Mouse (Mus musculus) heart, postnatal 0 days (tissue): ENCODE measurements at regions not wholly inside any gene's neighbourhood (a gene's known extent, or its start where the extent isn't known, plus 50 kb on each side); places are given as distances from the start of the nearest gene placed in this dataset.

Source experiments
- ATAC-seq: fragments of 200-750 bp; cut with Nextera tagmentation; 2 replicates; pipeline ENCODE4 v1.8.0; 2017; ENCODE audit warnings: low read depth, moderate number of reproducible peaks, moderate library complexity; ENCODE audit not compliant: insufficient read depth
- DNase-seq: peaks from one replicate; pipeline ENCODE4 v3.0.0-alpha.2; 2016; ENCODE audit warnings: low spot score
- H3K27ac ChIP-seq: fragments of 300-500 bp; sonication (generic); 2 replicates; pipeline ENCODE4 v1.5.1; 2014; ENCODE audit warnings: low read depth, mild to moderate bottlenecking
- H3K27me3 ChIP-seq: fragments of 300-500 bp; sonication (generic); 2 replicates; pipeline ENCODE4 v1.6.1; 2014; ENCODE audit warnings: low read length, mixed read lengths; ENCODE audit not compliant: control insufficient read depth, insufficient read depth
- H3K36me3 ChIP-seq: fragments of 300-500 bp; sonication (generic); replicated peaks from 2 replicates; pipeline ENCODE4 v1.6.1; 2014; ENCODE audit warnings: low read length, mixed read lengths; ENCODE audit not compliant: control insufficient read depth, insufficient read depth
- H3K4me1 ChIP-seq: fragments of 300-500 bp; sonication (generic); 2 replicates; pipeline ENCODE4 v1.6.1; 2014; ENCODE audit warnings: antibody characterized with exemption; ENCODE audit not compliant: control insufficient read depth, insufficient read depth
- H3K4me2 ChIP-seq: fragments of 300-500 bp; sonication (generic); 2 replicates; pipeline ENCODE4 v1.6.1; 2014; ENCODE audit warnings: low read depth, mild to moderate bottlenecking, low read length, moderate library complexity
- H3K4me3 ChIP-seq: fragments of 300-500 bp; sonication (generic); 2 replicates; pipeline ENCODE4 v1.5.1; 2014; ENCODE audit warnings: low read depth, low read length
- H3K9ac ChIP-seq: fragments of 300-500 bp; sonication (generic); replicated peaks from 2 replicates; pipeline ENCODE4 v1.6.1; 2014; ENCODE audit warnings: low read depth, low read length, mixed read lengths
- H3K9me3 ChIP-seq: fragments of 300-500 bp; sonication (generic); replicated peaks from 2 replicates; pipeline ENCODE4 v1.6.1; 2016; ENCODE audit warnings: low read length; ENCODE audit not compliant: control insufficient read depth
- CTCF ChIP-seq: IDR thresholded peaks from 2 replicates; pipeline ENCODE4 v1.5.1; 2016; ENCODE audit warnings: antibody characterized with exemption, control low read depth, low read depth
- EP300 ChIP-seq: IDR thresholded peaks from 2 replicates; pipeline ENCODE4 v1.6.1; 2016; ENCODE audit warnings: antibody characterized with exemption, low read depth
- WGBS: fragments of 180-500 bp; shearing (Covaris S2); extraction: QIAGEN DNeasy Blood & Tissue Kit; methylation state at CpG from one replicate; pipeline ENCODE4 v1.1.7; 2014; 5-methylcytosine and 5-hydroxymethylcytosine counted together

DNA sequence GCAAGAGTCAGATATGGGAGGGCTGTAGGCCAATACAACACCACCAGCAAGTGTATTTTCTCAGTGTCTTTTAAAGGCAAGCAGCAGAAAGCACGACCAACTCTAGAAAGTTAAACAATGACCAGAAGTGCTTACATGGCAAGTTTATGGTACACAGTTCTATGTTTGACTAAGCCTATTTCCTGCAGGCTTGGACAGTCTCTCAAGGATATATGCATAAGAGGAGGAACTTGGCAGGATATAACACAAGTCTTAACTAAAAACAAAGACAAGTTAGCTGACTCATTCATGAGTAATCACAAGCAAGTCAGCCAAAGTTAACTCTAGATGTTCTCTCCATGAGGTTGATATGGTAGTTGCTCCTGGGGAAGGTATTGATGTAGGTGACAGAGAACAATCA is 201.3 kb downstream of the Mbip start:
- no peak overlapping the region for H3K27ac ChIP-seq
- H3K9me3 ChIP-seq: no peaks in the 10 kb centered on the region
- no peaks in the 10 kb centered on the region for H3K27me3 ChIP-seq
- no peaks in the 10 kb centered on the region for H3K36me3 ChIP-seq
- 63% methylated on average over 1 of the region's 1 CpGs for WGBS
- no peak overlapping the region for H3K4me2 ChIP-seq
- no peak overlapping the region for H3K4me3 ChIP-seq
- DNase-seq (no peak), ATAC-seq (no peak)
- no peaks in the 10 kb centered on the region for H3K4me1 ChIP-seq
- TF ChIP-seq CTCF (no peak), EP300 (no peak)
- no peak overlapping the region for H3K9ac ChIP-seq

DNA sequence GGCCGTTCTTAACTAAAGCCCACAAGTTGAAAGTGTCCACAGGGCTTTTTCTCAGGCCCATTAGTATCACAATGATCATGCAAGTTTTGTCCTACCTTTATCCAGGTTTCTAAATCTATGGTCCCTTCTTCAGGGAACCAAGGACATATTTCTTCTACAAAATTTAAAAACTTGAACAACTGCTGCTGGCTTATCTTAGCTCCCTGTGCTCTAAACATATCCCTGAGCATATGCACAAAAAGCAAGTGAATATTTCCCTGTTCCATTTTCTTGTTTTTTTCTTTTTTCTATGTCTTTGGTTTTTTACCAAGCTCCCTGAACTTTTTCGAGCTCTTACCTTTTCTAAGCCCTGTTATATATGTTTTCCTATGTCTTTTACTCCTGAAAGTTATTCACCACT is 201.9 kb downstream of the Mbip start:
- no peak for DNase-seq
- H3K27ac ChIP-seq: no peak overlapping the region
- H3K36me3 ChIP-seq: no peaks in the 10 kb centered on the region
- H3K4me1 ChIP-seq: no peaks in the 10 kb centered on the region
- no peaks in the 10 kb centered on the region for H3K9me3 ChIP-seq
- no peak for TF ChIP-seq CTCF
- no peak for TF ChIP-seq EP300
- ATAC-seq: no peak
- no peak overlapping the region for H3K4me3 ChIP-seq
- H3K9ac ChIP-seq: no peak overlapping the region
- no peaks in the 10 kb centered on the region for H3K27me3 ChIP-seq
- H3K4me2 ChIP-seq: no peak overlapping the region
- 54% methylated on average over 2 of the region's 2 CpGs for WGBS

DNA sequence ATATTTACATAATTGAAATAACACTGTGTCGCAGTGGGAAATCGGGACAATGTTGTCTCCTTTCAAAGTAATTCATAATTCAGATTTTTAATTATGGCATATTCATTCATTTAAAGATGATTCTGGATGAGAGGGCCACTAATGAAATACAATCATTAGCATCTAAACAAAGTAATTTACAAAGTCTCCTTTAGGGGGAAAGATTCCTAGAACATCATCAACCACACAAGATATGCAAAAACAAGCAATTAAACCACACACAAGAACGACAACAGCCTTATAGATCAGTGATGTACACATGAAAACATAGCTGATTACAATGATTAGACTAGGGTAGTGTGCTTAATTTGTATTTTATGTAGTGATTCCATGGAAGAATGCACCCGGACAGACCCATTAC is 231.2 kb downstream of the Mbip start:
- H3K9me3 ChIP-seq: no peaks in the 10 kb centered on the region
- no peak overlapping the region for H3K9ac ChIP-seq
- H3K36me3 ChIP-seq: no peaks in the 10 kb centered on the region
- H3K4me3 ChIP-seq: no peak overlapping the region
- no peaks in the 10 kb centered on the region for H3K27me3 ChIP-seq
- no peak for TF ChIP-seq EP300
- TF ChIP-seq CTCF: no peak
- no peak for DNase-seq
- ATAC-seq: no peak
- 79% methylated on average over 4 of the region's 4 CpGs for WGBS
- no peak overlapping the region for H3K4me2 ChIP-seq
- no peaks in the 10 kb centered on the region for H3K4me1 ChIP-seq
- H3K27ac ChIP-seq: no peak overlapping the region

DNA sequence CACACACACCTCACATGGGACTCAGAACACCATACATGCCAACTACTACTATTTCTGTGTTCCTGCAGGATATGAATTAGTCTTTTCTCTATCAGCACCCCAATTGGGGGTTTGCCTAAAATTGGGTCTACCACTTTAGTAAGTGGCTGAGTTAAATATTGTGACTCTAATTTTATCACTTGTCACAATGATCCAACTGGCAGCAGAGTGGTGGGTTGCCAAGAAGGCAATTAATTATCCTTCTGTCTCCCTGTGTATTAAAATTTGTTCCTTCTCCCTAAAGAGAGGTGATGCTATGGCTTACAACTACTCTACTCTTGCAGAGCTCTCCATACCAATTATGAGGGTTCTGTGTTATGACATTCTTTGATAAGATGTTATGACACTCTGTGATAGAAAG is 245.3 kb downstream of the Brms1l start:
- no peak for DNase-seq
- Histone ChIP-seq H3K4me1 (no peaks in the 10 kb centered on the region), H3K4me2 (no peak overlapping the region), H3K9ac (no peak overlapping the region), H3K9me3 (no peaks in the 10 kb centered on the region), H3K36me3 (no peaks in the 10 kb centered on the region), H3K27me3 (no peaks in the 10 kb centered on the region), H3K4me3 (no peak overlapping the region), H3K27ac (no peak overlapping the region)
- no peak for ATAC-seq
- no peak for TF ChIP-seq EP300
- no peak for TF ChIP-seq CTCF

DNA sequence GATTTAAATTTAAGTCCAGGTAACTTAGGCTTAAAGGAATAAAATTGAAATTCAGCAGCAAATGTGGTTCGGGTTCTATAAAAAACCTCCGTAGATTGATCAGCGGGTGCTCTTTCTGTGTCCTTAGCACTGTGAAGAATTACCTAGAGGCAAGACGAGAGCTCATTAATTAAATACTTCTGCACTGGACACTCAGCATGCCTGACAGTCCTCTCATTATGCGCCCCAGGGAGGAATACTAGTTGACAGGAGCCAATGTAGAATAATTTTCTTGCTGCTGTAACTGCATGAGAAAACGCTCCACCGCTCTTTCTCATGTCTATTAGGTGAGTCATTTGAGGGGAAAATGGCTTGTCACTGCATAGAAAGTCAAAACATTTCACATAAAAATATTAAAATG is 228.1 kb downstream of the Brms1l start:
- ATAC-seq: no peak
- H3K9ac ChIP-seq: no peak overlapping the region
- no peak overlapping the region for H3K4me2 ChIP-seq
- no peaks in the 10 kb centered on the region for H3K27me3 ChIP-seq
- H3K36me3 ChIP-seq: no peaks in the 10 kb centered on the region
- H3K4me1 ChIP-seq: no peaks in the 10 kb centered on the region
- TF ChIP-seq CTCF (no peak), EP300 (no peak)
- WGBS: 78% methylated on average over 7 of the region's 7 CpGs
- H3K4me3 ChIP-seq: no peak overlapping the region
- no peak for DNase-seq
- no peaks in the 10 kb centered on the region for H3K9me3 ChIP-seq
- no peak overlapping the region for H3K27ac ChIP-seq

DNA sequence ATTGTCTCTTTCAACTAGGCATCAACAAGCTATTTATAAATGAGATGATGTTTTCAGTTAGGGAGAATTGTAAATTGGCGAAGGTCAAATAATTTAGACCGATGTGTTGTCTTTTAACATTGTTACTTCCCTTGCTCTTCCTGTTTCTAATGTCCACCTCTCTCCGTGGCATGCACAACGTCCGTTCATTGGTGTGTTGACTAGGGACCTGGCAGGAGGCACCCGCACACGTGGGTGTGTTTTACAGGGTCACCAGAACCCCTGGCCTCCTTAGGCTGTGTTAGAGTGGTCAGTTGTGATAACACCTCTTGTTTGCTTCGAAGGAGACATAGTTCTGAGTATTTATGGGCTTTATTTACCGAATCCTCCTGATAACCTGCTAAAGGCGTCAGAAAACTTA is 222.8 kb downstream of the Brms1l start:
- no peak overlapping the region for H3K4me3 ChIP-seq
- no peaks in the 10 kb centered on the region for H3K9me3 ChIP-seq
- no peaks in the 10 kb centered on the region for H3K27me3 ChIP-seq
- H3K27ac ChIP-seq: no peak overlapping the region
- no peaks in the 10 kb centered on the region for H3K36me3 ChIP-seq
- DNase-seq (no peak), ATAC-seq (no peak)
- TF ChIP-seq CTCF: no peak
- no peak for TF ChIP-seq EP300
- H3K4me2 ChIP-seq: no peak overlapping the region
- H3K4me1 ChIP-seq: no peaks in the 10 kb centered on the region
- WGBS: 69% methylated on average over 10 of the region's 10 CpGs
- no peak overlapping the region for H3K9ac ChIP-seq
